Mouse (Mus musculus) right cerebral cortex, adult 18-20 months (tissue): ENCODE results near the gene Exosc3.

Experiments used
- DNase-seq: peaks from one replicate; pipeline ENCODE4 v3.0.0; 2022; ENCODE audit warnings: mixed read lengths

Gene Exosc3

DNA sequence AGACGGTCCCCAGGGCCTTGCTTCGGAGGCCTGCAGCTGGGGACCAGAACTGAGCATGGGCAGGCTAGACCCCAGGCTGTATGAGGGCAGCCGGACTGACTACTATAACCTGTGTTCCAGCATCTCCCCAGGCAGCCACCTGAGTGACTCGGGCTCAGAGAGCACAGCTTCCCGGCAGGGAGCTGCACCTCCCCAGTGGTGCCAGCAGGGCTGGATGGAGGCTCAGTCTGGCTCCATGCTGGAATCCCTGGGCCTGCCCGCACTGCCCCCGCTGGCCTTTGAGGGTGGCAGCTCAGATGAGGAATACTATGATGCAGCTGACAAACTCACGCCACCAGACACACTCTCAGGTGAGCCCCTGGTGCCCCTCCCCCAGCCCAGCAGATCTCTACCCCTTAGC lies 63.2 kb downstream of the Exosc3 start:
- no peak for DNase-seq

DNA sequence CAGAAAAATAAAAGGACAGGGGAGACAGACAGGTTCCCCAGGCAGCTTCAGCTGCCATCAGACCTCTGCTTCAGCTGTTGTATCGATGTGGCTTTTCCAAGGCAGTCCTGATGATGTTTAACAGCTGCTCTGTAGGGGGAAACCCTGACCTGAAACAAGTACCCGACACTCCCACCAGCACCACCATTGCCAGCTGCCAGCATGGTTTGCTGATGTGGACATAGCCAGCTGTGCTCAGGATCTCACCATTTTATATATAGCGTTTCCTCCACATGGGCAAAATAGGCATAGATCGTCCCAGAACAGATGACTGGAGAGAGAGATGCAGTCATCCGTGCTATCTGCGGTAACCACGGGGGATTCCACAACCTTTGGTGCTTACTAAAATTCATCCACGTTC lies 66.8 kb downstream of the Exosc3 start:
- no peak for DNase-seq

DNA sequence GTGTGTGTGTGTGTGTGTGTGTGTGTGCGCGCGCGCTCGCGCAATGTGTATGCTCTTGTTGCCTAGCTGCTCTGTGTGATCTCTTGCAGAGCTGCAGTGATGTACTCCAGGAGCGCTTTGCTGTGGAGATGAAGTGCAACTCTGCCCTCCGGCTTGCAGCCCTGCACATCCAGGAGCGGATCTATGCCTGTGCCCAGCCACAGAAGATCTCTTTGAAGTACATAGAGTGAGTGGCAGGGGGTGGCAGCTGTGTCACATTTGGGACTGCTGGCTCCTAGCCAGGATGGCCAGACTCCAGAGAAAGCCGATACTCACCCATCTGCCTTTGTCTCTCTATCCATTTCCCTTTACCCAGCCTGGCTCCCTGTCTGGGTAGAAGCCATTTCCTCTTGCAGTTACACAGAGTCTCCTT lies 71.5 kb downstream of the Exosc3 start:
- no peak for DNase-seq

DNA sequence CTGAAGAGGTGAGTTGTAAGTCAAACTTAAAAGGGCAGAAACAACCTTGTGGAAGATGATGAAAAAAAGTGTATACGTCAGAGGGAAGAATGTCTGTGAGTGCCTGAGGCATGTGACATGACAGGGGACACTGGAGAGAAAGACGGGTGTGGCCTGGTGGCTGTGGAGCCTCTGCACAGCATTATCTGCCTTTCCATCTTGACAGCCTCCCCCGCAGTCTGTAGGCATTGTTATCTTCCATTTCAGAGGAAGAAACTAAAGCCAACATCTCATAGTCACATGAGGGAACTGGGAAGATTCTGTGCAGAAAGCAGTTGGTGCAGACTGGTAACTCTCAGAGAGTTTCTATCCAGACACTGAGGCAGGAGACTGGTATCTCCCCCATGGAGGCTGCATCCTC lies 74.6 kb downstream of the Exosc3 start:
- DNase-seq, result no peak
